Mouse (Mus musculus) G1E (cell line): ENCODE data around the gene Apol7a. TPM values are rescaled to one million over a fixed set of nuclear protein-coding genes. Genes with fewer than 3 reads are reported as not detected.

Experiments
- ATAC-seq: 2 replicates; pipeline ENCODE4 v1.8.0; 2016; ENCODE audit warnings: mild to moderate bottlenecking; ENCODE audit not compliant: insufficient number of reproducible peaks, poor library complexity, low FRiP score, severe bottlenecking; ENCODE audit errors: extremely low read depth
- DNase-seq: peaks from one replicate; pipeline ENCODE4 v3.0.0; 2012; ENCODE audit warnings: low spot score
- H3K27me3 ChIP-seq: 2 replicates; pipeline ENCODE4 v1.6.1; 2012; ENCODE audit warnings: mild to moderate bottlenecking, low read length, inconsistent platforms; ENCODE audit not compliant: insufficient read depth
- H3K36me3 ChIP-seq: replicated peaks from 2 replicates; pipeline ENCODE3; 2012; ENCODE audit warnings: mild to moderate bottlenecking, inconsistent platforms
- H3K4me1 ChIP-seq: 2 replicates; pipeline ENCODE4 v1.6.1; 2012; ENCODE audit warnings: low read depth, low read length, inconsistent platforms, mixed read lengths; ENCODE audit not compliant: insufficient read depth
- H3K4me3 ChIP-seq: 2 replicates; pipeline ENCODE4 v1.5.1; 2012; ENCODE audit warnings: low read depth, mild to moderate bottlenecking, inconsistent platforms, low read length, moderate library complexity, mixed read lengths
- H3K9me3 ChIP-seq: replicated peaks from 2 replicates; pipeline ENCODE4 v1.6.1; 2012; ENCODE audit warnings: inconsistent platforms
- CTCF ChIP-seq: IDR thresholded peaks from 2 replicates; pipeline ENCODE4 v1.5.1; 2012; ENCODE audit warnings: low read depth, low read length, inconsistent platforms, mixed read lengths
- GATA1 ChIP-seq: IDR thresholded peaks from 2 replicates; pipeline ENCODE4 v1.6.1; 2012; ENCODE audit warnings: borderline replicate concordance, low read length, inconsistent platforms, mixed read lengths
- GATA2 ChIP-seq: IDR thresholded peaks from 2 replicates; pipeline ENCODE4 v1.6.1; 2012; ENCODE audit warnings: low read depth, low read length, inconsistent platforms, borderline replicate concordance
- POLR2AphosphoS5 ChIP-seq: IDR thresholded peaks from 2 replicates; pipeline ENCODE4 v1.6.1; 2012; ENCODE audit warnings: low read depth, low read length, inconsistent platforms; ENCODE audit not compliant: insufficient replicate concordance
- TAL1 ChIP-seq: conservative IDR thresholded peaks from 2 replicates; pipeline ENCODE4 v1.6.1; 2012; ENCODE audit warnings: low read depth, low read length, inconsistent platforms, mixed read lengths
- polyA plus RNA-seq: library from polyadenylated mRNA; stranded (reverse); fragments of >175 nt; gene quantifications from 2 replicates; pipeline ENCODE4 v1.2.3, GENCODE M21; 2012
- total RNA-seq, 2 experiments: library from RNA; stranded (forward) in 1 of 2; stranded (reverse) in 1 of 2; fragments of 200-1000 nt in 1 of 2; fragments of >200 nt in 1 of 2; fragmentation: Nextera tagmentation in 1 of 2; gene quantifications; 2 replicates each; pipeline ENCODE4 v1.2.3; 2014 to 2017

The Apol7a gene
- total and polyA plus RNA-seq, 3 experiments: 0.11 TPM; not detected in 2

GRCm38 (mm10) chr15:77338451-77338850 is 60.5 kb downstream of the Apol7a start:
- Histone ChIP-seq H3K4me3 (no peak overlapping the region), H3K9me3 (no peaks in the 10 kb centered on the region), H3K36me3 (no peaks in the 10 kb centered on the region), H3K27me3 (no peaks in the 10 kb centered on the region; the same call in 1 of the 2 replicates), H3K4me1 (no peaks in the 10 kb centered on the region)
- DNase-seq: no peak
- TF ChIP-seq TAL1: no peak
- TF ChIP-seq GATA2: no peak
- TF ChIP-seq GATA1: no peak
- no peak for TF ChIP-seq CTCF
- no peak for TF ChIP-seq POLR2AphosphoS5
- ATAC-seq: no peak

Other genes starting within 250 kb of the Apol7a start
- gene Rbfox2, start 92.1 kb downstream of the Apol7a start, total RNA-seq (2014; fragmentation: Nextera tagmentation): 3.8 and 6.5 TPM in 2 replicates
- 1.5 and 2.3 TPM in 2 replicates for gene Rbfox2, start 92.1 kb downstream of the Apol7a start, total RNA-seq (2017)
- gene Rbfox2, start 92.1 kb downstream of the Apol7a start, polyA plus RNA-seq: 1.1 and 2.1 TPM in 2 replicates
- not detected in 2 replicates for gene Apol9a, start 12.0 kb upstream of the Apol7a start, total RNA-seq (2014; fragmentation: Nextera tagmentation)
- 0.17 and 0.33 TPM in 2 replicates for gene Apol9a, start 12.0 kb upstream of the Apol7a start, total RNA-seq (2017)
- gene Apol9a, start 12.0 kb upstream of the Apol7a start, polyA plus RNA-seq: not detected in 2 replicates
- not detected in 2 replicates for gene Apol7b, start 48.4 kb upstream of the Apol7a start, total RNA-seq (2014; fragmentation: Nextera tagmentation)
- not detected in 2 replicates for gene Apol7b, start 48.4 kb upstream of the Apol7a start, total RNA-seq (2017)
- not detected in 2 replicates for gene Apol7b, start 48.4 kb upstream of the Apol7a start, polyA plus RNA-seq
- gene Apol10a, start 77.9 kb upstream of the Apol7a start, total RNA-seq (2014; fragmentation: Nextera tagmentation): not detected in 2 replicates
- 0.06 and 0.11 TPM in 2 replicates for gene Apol10a, start 77.9 kb upstream of the Apol7a start, total RNA-seq (2017)
- not detected in 2 replicates for gene Apol10a, start 77.9 kb upstream of the Apol7a start, polyA plus RNA-seq
- gene Apol11a, start 109.2 kb upstream of the Apol7a start, total RNA-seq (2014; fragmentation: Nextera tagmentation): not detected in 2 replicates
- 0.06 and 0.22 TPM in 2 replicates for gene Apol11a, start 109.2 kb upstream of the Apol7a start, total RNA-seq (2017)
- not detected in 2 replicates for gene Apol11a, start 109.2 kb upstream of the Apol7a start, polyA plus RNA-seq
- not detected in 2 replicates for gene Apol7c, start 134.2 kb upstream of the Apol7a start, total RNA-seq (2014; fragmentation: Nextera tagmentation)
- gene Apol7c, start 134.2 kb upstream of the Apol7a start, total RNA-seq (2017): 0.05 and 0.17 TPM in 2 replicates
- gene Apol7c, start 134.2 kb upstream of the Apol7a start, polyA plus RNA-seq: not detected in 2 replicates
- not detected in 2 replicates for gene 1700025B11Rik, start 162.8 kb upstream of the Apol7a start, total RNA-seq (2014; fragmentation: Nextera tagmentation)
- not detected in 2 replicates for gene 1700025B11Rik, start 162.8 kb upstream of the Apol7a start, total RNA-seq (2017)
- not detected in 2 replicates for gene 1700025B11Rik, start 162.8 kb upstream of the Apol7a start, polyA plus RNA-seq
- gene Apol10b, start 197.0 kb upstream of the Apol7a start, total RNA-seq (2014; fragmentation: Nextera tagmentation): not detected in 2 replicates
- 0.11 and 0.12 TPM in 2 replicates for gene Apol10b, start 197.0 kb upstream of the Apol7a start, total RNA-seq (2017)
- not detected in 2 replicates for gene Apol10b, start 197.0 kb upstream of the Apol7a start, polyA plus RNA-seq
- gene Gm36245, start 200.1 kb upstream of the Apol7a start, total RNA-seq (2014; fragmentation: Nextera tagmentation): not detected in 2 replicates
- not detected in 2 replicates for gene Gm36245, start 200.1 kb upstream of the Apol7a start, total RNA-seq (2017)
- gene Gm36245, start 200.1 kb upstream of the Apol7a start, polyA plus RNA-seq: not detected in 2 replicates
- gene Apol11b, start 244.2 kb upstream of the Apol7a start, total RNA-seq (2014; fragmentation: Nextera tagmentation): 1.3 TPM in 1 of 2 replicates, not detected in the other
- gene Apol11b, start 244.2 kb upstream of the Apol7a start, total RNA-seq (2017): 0.11 and 0.12 TPM in 2 replicates
- not detected in 2 replicates for gene Apol11b, start 244.2 kb upstream of the Apol7a start, polyA plus RNA-seq